Mouse (Mus musculus) R1 (cell line): ENCODE measurements around the gene Znrd1as.

ENCODE experiments used
- DNase-seq: peaks from one replicate; pipeline ENCODE4 v3.0.0-alpha.2; 2018; ENCODE audit warnings: low read depth, low spot score

Znrd1as gene

GRCm38 (mm10) chr17:36995448-36995847, 37.1 kb downstream of the Znrd1as start:
- peak; percentile 98 for DNase-seq

GRCm38 (mm10) chr17:36997033-36997735, 38.8 kb downstream of the Znrd1as start:
- peak; percentile 99 for DNase-seq

GRCm38 (mm10) chr17:36998477-36998876, 40.1 kb downstream of the Znrd1as start:
- DNase-seq: no peak

GRCm38 (mm10) chr17:37000863-37001262, 42.5 kb downstream of the Znrd1as start, which contains the start of gene Zfp57:
Zfp57 (plus strand) TSS chr17:37001163.
- no peak for DNase-seq

GRCm38 (mm10) chr17:37002364-37003330, 44.3 kb downstream of the Znrd1as start:
- DNase-seq: peak; percentile 100

- DNase-seq: peak; percentile 48
Measured at GRCm38 (mm10) chr17:37003366-37003765, 45.0 kb downstream of the Znrd1as start.

- DNase-seq: no peak
Measured at GRCm38 (mm10) chr17:37008161-37008560, 49.8 kb downstream of the Znrd1as start.

- DNase-seq: peak; percentile 66
Measured at GRCm38 (mm10) chr17:37009460-37010042, 51.2 kb downstream of the Znrd1as start.

GRCm38 (mm10) chr17:37011719-37012118, 53.3 kb downstream of the Znrd1as start:
- peak; percentile 89 for DNase-seq

- peak; percentile 81 for DNase-seq
Measured at GRCm38 (mm10) chr17:37012141-37012540, 53.7 kb downstream of the Znrd1as start.
